Mouse (Mus musculus) liver, embryonic 11.5 days (tissue): ENCODE measurements around the gene Apbb2. TPM values are rescaled to one million over a fixed set of nuclear protein-coding genes. Genes with fewer than 3 reads are reported as not detected.

ENCODE experiments used
- ATAC-seq: fragments of 200-750 bp; cut with Nextera tagmentation; replicated peaks from 2 replicates; pipeline ENCODE4 v1.8.0; 2017; ENCODE audit warnings: moderate number of reproducible peaks, mild to moderate bottlenecking, moderate TSS enrichment, moderate library complexity; ENCODE audit not compliant: low FRiP score
- DNase-seq: peaks from one replicate; pipeline ENCODE4 v3.0.0-alpha.2; 2017; ENCODE audit warnings: low spot score
- H3K27ac ChIP-seq: fragments of 300-500 bp; sonication (generic); 2 replicates; pipeline ENCODE4 v1.5.1; 2014; ENCODE audit warnings: mild to moderate bottlenecking, low read depth, low read length, control low read depth
- H3K27me3 ChIP-seq: fragments of 300-500 bp; sonication (generic); replicated peaks from 2 replicates; pipeline ENCODE4 v1.6.1; 2014; ENCODE audit warnings: low read length, mixed read lengths; ENCODE audit not compliant: control insufficient read depth, insufficient read depth
- H3K36me3 ChIP-seq: fragments of 300-500 bp; sonication (generic); 2 replicates; pipeline ENCODE4 v1.6.1; 2014; ENCODE audit warnings: mild to moderate bottlenecking, low read length, moderate library complexity, mixed read lengths; ENCODE audit not compliant: control insufficient read depth, insufficient read depth
- H3K4me1 ChIP-seq: fragments of 300-500 bp; sonication (generic); replicated peaks from 2 replicates; pipeline ENCODE4 v1.6.1; 2014; ENCODE audit warnings: low read length, mixed read lengths; ENCODE audit not compliant: control insufficient read depth, insufficient read depth
- H3K4me2 ChIP-seq: fragments of 300-500 bp; sonication (generic); 2 replicates; pipeline ENCODE4 v1.6.1; 2014; ENCODE audit warnings: mild to moderate bottlenecking, control low read depth, moderate library complexity
- H3K4me3 ChIP-seq: fragments of 300-500 bp; sonication (generic); 2 replicates; pipeline ENCODE4 v1.5.1; 2014; ENCODE audit warnings: low read depth, low read length, control low read depth
- H3K9ac ChIP-seq: fragments of 300-500 bp; sonication (generic); 2 replicates; pipeline ENCODE4 v1.6.1; 2014; ENCODE audit warnings: low read depth, low read length, control low read depth
- H3K9me3 ChIP-seq: fragments of 300-500 bp; sonication (generic); 2 replicates; pipeline ENCODE4 v1.6.1; 2016; ENCODE audit warnings: low read length, inconsistent platforms, mixed read lengths; ENCODE audit not compliant: control insufficient read depth
- WGBS: fragments of 180-500 bp; shearing (Covaris S2); extraction: QIAGEN DNeasy Blood & Tissue Kit; methylation state at CpG from one replicate; pipeline ENCODE4 v1.1.7; 2014; 5-methylcytosine and 5-hydroxymethylcytosine counted together
- polyA plus RNA-seq: library from polyadenylated mRNA; unstranded; fragments of >200 nt; fragmentation: Nextera tagmentation; extraction: Ambion mirVana; gene quantifications from 2 replicates; pipeline ENCODE4 v1.2.1, GENCODE M21; 2014

Gene Apbb2
- polyA plus RNA-seq, 1 experiment from 2014 or later = 14.2 TPM

GRCm38 (mm10) chr5:66415700-66416543, 202.7 kb downstream of the Apbb2 start:
- 67% methylated on average over 7 of the region's 7 CpGs for WGBS
- Histone ChIP-seq H3K27me3 (no peaks in the 10 kb centered on the region), H3K27ac (no peak overlapping the region), H3K4me1 (no peaks in the 10 kb centered on the region), H3K9ac (no peak overlapping the region), H3K4me3 (no peak overlapping the region), H3K9me3 (no peaks in the 10 kb centered on the region), H3K36me3 (no peaks in the 10 kb centered on the region), H3K4me2 (no peak overlapping the region)
- ATAC-seq (no peak), DNase-seq (no peak)

- H3K9me3 ChIP-seq = no peaks in the 10 kb centered on the region
- H3K36me3 ChIP-seq = no peaks in the 10 kb centered on the region
- H3K9ac ChIP-seq = no peak overlapping the region
- ATAC-seq = no peak
- no peak for DNase-seq
- no peak overlapping the region for H3K4me2 ChIP-seq
- WGBS = 80% methylated on average over 9 of the region's 9 CpGs
- H3K4me3 ChIP-seq = no peak overlapping the region
- no peak overlapping the region for H3K27ac ChIP-seq
- no peaks in the 10 kb centered on the region for H3K27me3 ChIP-seq
- H3K4me1 ChIP-seq = no peaks in the 10 kb centered on the region
Measured at GRCm38 (mm10) chr5:66415033-66415697, 203.4 kb downstream of the Apbb2 start.

GRCm38 (mm10) chr5:66413402-66413801, 205.2 kb downstream of the Apbb2 start:
- Histone ChIP-seq H3K36me3 (no peaks in the 10 kb centered on the region), H3K27ac (no peak overlapping the region), H3K9ac (no peak overlapping the region), H3K9me3 (no peaks in the 10 kb centered on the region), H3K4me3 (no peak overlapping the region), H3K4me1 (no peaks in the 10 kb centered on the region), H3K4me2 (no peak overlapping the region), H3K27me3 (no peaks in the 10 kb centered on the region)
- ATAC-seq (no peak), DNase-seq (no peak)
- WGBS = 63% methylated on average over 5 of the region's 5 CpGs

- ATAC-seq = no peak
- Histone ChIP-seq H3K36me3 (no peaks in the 10 kb centered on the region), H3K4me1 (no peaks in the 10 kb centered on the region), H3K27ac (no peak overlapping the region), H3K27me3 (no peaks in the 10 kb centered on the region), H3K4me3 (no peak overlapping the region), H3K9me3 (no peaks in the 10 kb centered on the region), H3K4me2 (no peak overlapping the region), H3K9ac (no peak overlapping the region)
- DNase-seq = no peak
- 82% methylated on average over 3 of the region's 3 CpGs for WGBS
Measured at GRCm38 (mm10) chr5:66412821-66413220, 205.8 kb downstream of the Apbb2 start.

GRCm38 (mm10) chr5:66408546-66408945, 210.0 kb downstream of the Apbb2 start:
- WGBS = 69% methylated on average over 5 of the region's 5 CpGs
- no peak overlapping the region for H3K9ac ChIP-seq
- peaks cover 3% of the 10 kb centered on the region; the same call in 1 of the 2 replicates for H3K36me3 ChIP-seq
- no peaks in the 10 kb centered on the region for H3K9me3 ChIP-seq
- H3K4me2 ChIP-seq = no peak overlapping the region
- DNase-seq (no peak), ATAC-seq (no peak)
- H3K4me1 ChIP-seq = no peaks in the 10 kb centered on the region
- H3K27ac ChIP-seq = no peak overlapping the region
- no peaks in the 10 kb centered on the region for H3K27me3 ChIP-seq
- no peak overlapping the region for H3K4me3 ChIP-seq

GRCm38 (mm10) chr5:66407948-66408347, 210.6 kb downstream of the Apbb2 start:
- Histone ChIP-seq H3K27ac (no peak overlapping the region), H3K9me3 (no peaks in the 10 kb centered on the region), H3K4me2 (no peak overlapping the region), H3K4me3 (no peak overlapping the region), H3K4me1 (no peaks in the 10 kb centered on the region), H3K36me3 (peaks cover 3% of the 10 kb centered on the region; the same call in 1 of the 2 replicates), H3K9ac (no peak overlapping the region), H3K27me3 (no peaks in the 10 kb centered on the region)
- 57% methylated on average over 3 of the region's 5 CpGs for WGBS
- ATAC-seq = no peak
- DNase-seq = no peak

GRCm38 (mm10) chr5:66406431-66406830, 212.2 kb downstream of the Apbb2 start:
- H3K36me3 ChIP-seq = peaks cover 3% of the 10 kb centered on the region; the same call in 1 of the 2 replicates
- no peaks in the 10 kb centered on the region for H3K27me3 ChIP-seq
- no peak for ATAC-seq
- H3K9me3 ChIP-seq = no peaks in the 10 kb centered on the region
- H3K4me2 ChIP-seq = no peak overlapping the region
- no peak overlapping the region for H3K4me3 ChIP-seq
- no peak overlapping the region for H3K27ac ChIP-seq
- no peaks in the 10 kb centered on the region for H3K4me1 ChIP-seq
- H3K9ac ChIP-seq = no peak overlapping the region
- 81% methylated on average over 7 of the region's 7 CpGs for WGBS
- no peak for DNase-seq

GRCm38 (mm10) chr5:66405731-66406399, 212.7 kb downstream of the Apbb2 start:
- H3K9ac ChIP-seq = no peak overlapping the region
- no peaks in the 10 kb centered on the region for H3K9me3 ChIP-seq
- DNase-seq (no peak), ATAC-seq (no peak)
- H3K36me3 ChIP-seq = peaks cover 3% of the 10 kb centered on the region; the same call in 1 of the 2 replicates
- H3K4me3 ChIP-seq = no peak overlapping the region
- WGBS = 57% methylated on average over 12 of the region's 12 CpGs
- H3K4me2 ChIP-seq = no peak overlapping the region
- no peaks in the 10 kb centered on the region for H3K4me1 ChIP-seq
- no peak overlapping the region for H3K27ac ChIP-seq
- no peaks in the 10 kb centered on the region for H3K27me3 ChIP-seq
